Comparison of ENCODE assay signal across 8 mouse cellular contexts in the genomic region with DNA sequence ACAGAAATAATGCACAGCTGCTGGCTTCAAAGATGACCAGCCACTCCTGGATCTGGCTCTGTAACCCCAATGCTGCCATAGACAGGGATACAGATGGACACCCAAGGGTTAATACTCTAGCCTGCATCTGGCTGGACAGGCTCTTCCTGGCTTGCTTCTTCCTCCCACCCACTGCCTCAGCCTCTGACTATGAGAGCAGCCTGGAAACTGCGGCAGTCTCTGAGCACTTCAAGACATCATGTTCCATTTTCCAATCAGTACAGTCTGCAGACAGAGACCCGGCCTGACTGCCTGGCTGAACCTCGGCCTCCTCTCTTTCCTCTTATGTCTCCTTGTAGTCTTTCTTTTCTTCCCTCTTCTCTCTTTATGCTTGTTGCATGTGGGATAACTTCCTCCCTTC. TPM values are rescaled to one million over a fixed set of nuclear protein-coding genes. Genes with fewer than 3 reads are reported as not detected.
DNase-seq lines count a peak whose midpoint lies in the region; ATAC-seq lines count a peak whose summit lies in the region.

No protein-coding gene starts in this region.

- DNase-seq in kidney, postnatal 36 days: no peak
- peak; percentile 72 for DNase-seq in NIH3T3 (ENCODE audit: low read depth)
- peak; percentile 71 to 76 for DNase-seq in heart, adult 18-20 months
- DNase-seq in left cerebral cortex, postnatal 4 days: peak; percentile 31
- DNase-seq in adrenal gland, adult 8-10 months: no peak

- peaks cover 12% of the 10 kb centered on the region for H3K36me3 ChIP-seq in kidney, embryonic 15.5 days
- no peaks in the 10 kb centered on the region for H3K36me3 ChIP-seq in neural tube, embryonic 15.5 days

- H3K27ac ChIP-seq in kidney, embryonic 15.5 days: no peak overlapping the region
- H3K27ac ChIP-seq in neural tube, embryonic 15.5 days (replicated peaks): no peak overlapping the region

- peaks cover 29% of the 10 kb centered on the region for H3K4me1 ChIP-seq in kidney, embryonic 15.5 days
- peaks cover 44% of the 10 kb centered on the region for H3K4me1 ChIP-seq in neural tube, embryonic 15.5 days

- intact Hi-C loops in left cerebral cortex, postnatal 4 days (cut with DNase I): loop anchor here (5.0 kb wide), 1 partner anchor 61 kb away; a partner anchor contains a TSS

- H3K4me3 ChIP-seq in kidney, embryonic 15.5 days (replicated peaks): peak overlapping the region; percentile 64
- peak overlapping the region; percentile 65 for H3K4me3 ChIP-seq in neural tube, embryonic 15.5 days (replicated peaks)

- no peaks in the 10 kb centered on the region for H3K9me3 ChIP-seq in kidney, embryonic 15.5 days (replicated peaks)
- H3K9me3 ChIP-seq in neural tube, embryonic 15.5 days (replicated peaks): no peaks in the 10 kb centered on the region

- ATAC-seq in kidney, embryonic 15.5 days (replicated peaks; ENCODE audit: low FRiP score): peak; percentile 37; the same call in 1 of the 2 replicates
- no peak for ATAC-seq in neural tube, embryonic 15.5 days (ENCODE audit: low FRiP score)
- no peak for ATAC-seq in monocyte, adult 5-6 weeks (replicated peaks; ENCODE audit: insufficient number of reproducible peaks, low FRiP score, low TSS enrichment, poor library complexity, severe bottlenecking)

- 14% methylated on average over 3 of the region's 3 CpGs for WGBS in kidney, embryonic 15.5 days
- WGBS in neural tube, embryonic 15.5 days: 37% methylated on average over 3 of the region's 3 CpGs

- H3K9ac ChIP-seq in kidney, embryonic 15.5 days: peak overlapping the region; percentile 83; the same call in 1 of the 2 replicates
- H3K9ac ChIP-seq in neural tube, embryonic 15.5 days (replicated peaks): peak overlapping the region; percentile 76

- H3K4me2 ChIP-seq in kidney, embryonic 15.5 days: peak overlapping the region; percentile 85
- peak overlapping the region; percentile 97 for H3K4me2 ChIP-seq in neural tube, embryonic 15.5 days

- H3K27me3 ChIP-seq in kidney, embryonic 15.5 days: peaks cover 5% of the 10 kb centered on the region; the same call in 1 of the 2 replicates
- H3K27me3 ChIP-seq in neural tube, embryonic 15.5 days (replicated peaks): no peaks in the 10 kb centered on the region

RNA-seq across cellular contexts. Expression of a gene that starts 1.6 kb away (rescaled TPM):
- 9.3 and 10.3 TPM in 2 replicates for polyA plus RNA-seq in kidney, embryonic 15.5 days (2015; fragmentation: Nextera tagmentation; extraction: Ambion mirVana)
- total RNA-seq in heart, adult 18-20 months (2021): 10 to 100 TPM; 25.5 to 25.8 TPM
- total RNA-seq in left cerebral cortex, postnatal 4 days (2021): 10 to 100 TPM; 10.6 to 11.6 TPM
- polyA plus RNA-seq in neural tube, embryonic 15.5 days (2015; fragmentation: Nextera tagmentation; extraction: Ambion mirVana): 7.8 and 8.4 TPM in 2 replicates
- 10 to 100 TPM; 14.8 to 29.7 (median 23.0) TPM for total RNA-seq in adrenal gland, adult 8-10 months (2022)
- total RNA-seq in monocyte, adult 5-6 weeks (2017): 18.1 to 110 TPM (median 76.3 TPM) in 3 replicates

Comparison
In these comparisons a context has a peak if more than half of its experiments do, and no peak if none do; other contexts are left out.
1. DNase-seq: peak in NIH3T3 (single experiment), heart, adult 18-20 months (2 of 2) and left cerebral cortex, postnatal 4 days (single experiment); none in kidney, postnatal 36 days (0 of 2) and adrenal gland, adult 8-10 months (single experiment).